Comparison of ENCODE assay signal across 8 mouse cellular contexts in the genomic region with DNA sequence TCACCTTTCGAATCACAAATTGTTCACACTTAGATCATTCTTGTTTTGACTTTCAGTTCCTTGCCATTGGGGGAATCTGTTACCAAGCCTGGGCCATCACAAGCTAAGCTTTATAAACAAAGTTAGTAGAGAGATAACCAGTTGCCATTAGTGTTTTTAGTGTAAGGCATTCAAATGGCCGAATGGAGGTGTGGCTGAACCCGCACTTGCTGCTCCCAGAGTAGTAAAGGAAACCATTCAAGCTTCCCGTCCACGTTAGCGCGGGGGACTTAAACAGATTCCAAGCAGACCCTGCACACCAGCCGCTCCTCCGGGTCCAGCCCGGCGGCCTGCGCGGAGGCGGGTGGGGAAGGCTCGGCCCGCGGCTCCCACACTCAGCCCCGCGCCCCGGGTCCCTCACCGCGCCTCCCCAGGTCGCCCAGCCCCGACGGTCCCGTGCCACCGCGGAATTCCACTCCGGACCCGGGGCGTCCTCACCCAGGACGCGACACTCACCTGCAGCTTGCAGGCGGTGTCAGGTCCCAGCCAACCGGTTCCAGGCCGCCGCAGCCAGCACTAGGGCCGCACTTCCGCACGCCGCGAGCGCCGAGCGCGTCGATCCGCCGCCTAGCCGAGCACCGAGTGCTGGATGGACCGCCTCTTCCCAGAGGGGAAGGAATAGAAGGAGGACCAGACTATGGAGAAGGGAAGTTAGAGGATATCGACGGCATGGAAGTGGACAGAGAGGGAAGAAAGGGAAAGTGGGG. TPM values are rescaled to one million over a fixed set of nuclear protein-coding genes. Genes with fewer than 3 reads are reported as not detected.
DNase-seq lines count a peak whose midpoint lies in the region; ATAC-seq and TF ChIP-seq lines count a peak whose summit lies in the region.

Gene Exoc2 (minus strand): TSS at position 593 of the 746 bp plus-strand sequence.
Gene Gm5447 (plus strand): TSS at position 704 of the 746 bp plus-strand sequence.

- DNase-seq in ZHBTc4 (ENCODE audit: low read depth, low spot score), result peak; percentile 95
- peak; percentile 63 to 79 for DNase-seq in cerebellum, postnatal 4 days (ENCODE audit: low spot score in 2 of 2)
- DNase-seq in frontal cortex, postnatal 36 days (ENCODE audit: low spot score in 2 of 2), result peak; percentile 82 to 86
- peak; percentile 84 to 88 for DNase-seq in left cerebral cortex, adult 2 months (ENCODE audit: extremely low spot score in 1 of 2, low spot score in 2 of 2)
- DNase-seq in retina, postnatal 7 days (ENCODE audit: low read depth, low spot score), result peak; percentile 73
- peak; percentile 69 to 83 for DNase-seq in urinary bladder, adult 18-20 months (ENCODE audit: low spot score in 2 of 2)

- H3K9me3 ChIP-seq in hindbrain, embryonic 15.5 days, result no peaks in the 10 kb centered on the region

- no peaks in the 10 kb centered on the region for H3K27me3 ChIP-seq in hindbrain, embryonic 15.5 days

- intact Hi-C loops in left cerebral cortex, adult 2 months (cut with DNase I), result loop anchor here (5.0 to 10.0 kb wide), 2 partner anchors 61 to 309 kb away; no protein-coding TSS in a partner anchor

- H3K4me3 ChIP-seq in hindbrain, embryonic 15.5 days, result peak within 1 kb of the TSS; percentile 66
- H3K4me3 ChIP-seq in left cerebral cortex, adult 2 months, result peak within 1 kb of the TSS; percentile 58
- H3K4me3 ChIP-seq in macrophage (ENCODE audit: inconsistent target), result peak within 1 kb of the TSS; percentile 52

- under 1% methylated on average over 54 of the region's 54 CpGs for WGBS in hindbrain, embryonic 15.5 days
- WGBS in macrophage (ENCODE audit: missing documents), result under 1% methylated on average over 54 of the region's 54 CpGs

- H3K79me2 ChIP-seq in macrophage (ENCODE audit: inconsistent target), result peaks cover 49% of the 10 kb centered on the region

- H3K9ac ChIP-seq in hindbrain, embryonic 15.5 days, result peak within 1 kb of the TSS; percentile 64

- peak; percentile 98 for ATAC-seq in hindbrain, embryonic 15.5 days (ENCODE audit: low FRiP score, low read depth)

- peak within 1 kb of the TSS; percentile 68 for H3K4me2 ChIP-seq in hindbrain, embryonic 15.5 days

- peaks cover 14% of the 10 kb centered on the region for H3K4me1 ChIP-seq in hindbrain, embryonic 15.5 days (replicated peaks)

- peak within 1 kb of the TSS; percentile 86 for H3K27ac ChIP-seq in hindbrain, embryonic 15.5 days (replicated peaks)
- H3K27ac ChIP-seq in left cerebral cortex, adult 2 months, result peak within 1 kb of the TSS; percentile 91
- H3K27ac ChIP-seq in macrophage, result peak within 1 kb of the TSS; percentile 22; the same call in 1 of the 2 replicates

- TF ChIP-seq CTCF in left cerebral cortex, adult 2 months (IDR thresholded peaks at IDR 0.05), result no peak

- H3K36me3 ChIP-seq in hindbrain, embryonic 15.5 days, result no peaks in the 10 kb centered on the region
- H3K36me3 ChIP-seq in macrophage (ENCODE audit: inconsistent target), result no peaks in the 10 kb centered on the region

RNA-seq across cellular contexts. Expression of gene Exoc2, which starts in this region (rescaled TPM):
- 47.9 and 50.0 TPM in 2 replicates for polyA plus RNA-seq in hindbrain, embryonic 15.5 days (2015; fragmentation: Nextera tagmentation; extraction: Ambion mirVana)
- 10 to 100 TPM; 38.7 to 42.0 TPM for total RNA-seq in left cerebral cortex, adult 2 months (2021)
- 100 to 1,000 TPM; 118 to 217 (median 176) TPM for total RNA-seq in macrophage (2018; cell fraction: chromatin; rRNA removed)
- total RNA-seq in macrophage (2018; cell fraction: cytosol; rRNA removed), result 10 to 100 TPM; 26.6 to 38.4 (median 32.7) TPM
- 100 to 1,000 TPM in 4 of 26 experiments, 10 to 100 TPM in 22; 52.4 to 130 (median 74.6) TPM for total RNA-seq in macrophage (2018; cell fraction: nucleus; rRNA removed)
- polyA plus RNA-seq in macrophage (2018), result 26.3 to 39.0 TPM (median 30.4 TPM) in 3 replicates

RNA-seq across cellular contexts. Expression of gene Gm5447, which starts in this region (rescaled TPM):
- polyA plus RNA-seq in hindbrain, embryonic 15.5 days (2015; fragmentation: Nextera tagmentation; extraction: Ambion mirVana), result 0.08 TPM in 1 of 2 replicates, not detected in the other
- total RNA-seq in left cerebral cortex, adult 2 months (2021), result under 1 TPM in 1 of 2 experiments, not detected in 1; 0.18 TPM
- under 1 TPM in 2 of 26 experiments, not detected in 24; 0.32 to 0.42 TPM for total RNA-seq in macrophage (2018; cell fraction: chromatin; rRNA removed)
- not detected for total RNA-seq in macrophage (2018; cell fraction: cytosol; rRNA removed)
- total RNA-seq in macrophage (2018; cell fraction: nucleus; rRNA removed), result under 1 TPM in 2 of 26 experiments, not detected in 24; 0.28 to 0.59 TPM
- not detected in 3 replicates for polyA plus RNA-seq in macrophage (2018)

Comparison
In these comparisons a context has a peak if more than half of its experiments do, and no peak if none do; other contexts are left out.
1. Peak in every context shown above with its lines: DNase-seq, ATAC-seq, H3K4me3 ChIP-seq and H3K27ac ChIP-seq.
2. H3K27ac ChIP-seq: peak in every context shown above with its lines; median percentile 91 in left cerebral cortex, adult 2 months; 86 in hindbrain, embryonic 15.5 days; 22 in macrophage.